Mouse (Mus musculus) kidney, adult 2 months (tissue): ENCODE measurements around the gene Ap4b1. TPM values are rescaled to one million over a fixed set of nuclear protein-coding genes. Genes with fewer than 3 reads are reported as not detected.

Experiments
- DNase-seq: peaks from one replicate; pipeline ENCODE4 v3.0.0; 2021
- H3K27ac ChIP-seq: fragments of 200-500 bp; 2 replicates; pipeline ENCODE4 v1.5.1; 2012; ENCODE audit warnings: low read depth, low read length, control low read depth, inconsistent platforms; ENCODE audit not compliant: insufficient read depth
- H3K27me3 ChIP-seq: fragments of 200-500 bp; replicated peaks from 2 replicates; pipeline ENCODE4 v1.6.1; 2012; ENCODE audit warnings: mild to moderate bottlenecking, moderate library complexity, low read length, inconsistent platforms; ENCODE audit not compliant: control insufficient read depth, insufficient read depth
- H3K36me3 ChIP-seq: fragments of 200-500 bp; 2 replicates; pipeline ENCODE4 v1.6.1; 2012; ENCODE audit warnings: mild to moderate bottlenecking, moderate library complexity, low read length, inconsistent platforms; ENCODE audit not compliant: control insufficient read depth, insufficient read depth
- H3K4me1 ChIP-seq: fragments of 200-500 bp; 2 replicates; pipeline ENCODE4 v1.6.1; 2011; ENCODE audit warnings: low read length; ENCODE audit not compliant: control insufficient read depth, insufficient read depth
- H3K4me3 ChIP-seq: fragments of 200-500 bp; 2 replicates; pipeline ENCODE4 v1.5.1; 2011; ENCODE audit warnings: mild to moderate bottlenecking, low read depth, low read length, control low read depth; ENCODE audit not compliant: insufficient read depth
- CTCF ChIP-seq: fragments of 200-500 bp; conservative IDR thresholded peaks from 2 replicates; pipeline ENCODE4 v1.5.1; 2011; ENCODE audit warnings: low read depth, mild to moderate bottlenecking, control low read depth, low read length, moderate library complexity, mixed read lengths; ENCODE audit not compliant: insufficient read depth, insufficient read length
- POLR2A ChIP-seq: fragments of 200-500 bp; IDR thresholded peaks from one replicate; pipeline ENCODE4 v1.6.1; 2011; ENCODE audit warnings: low read depth, low read length, control low read depth
- WGBS: fragments of 180-500 bp; shearing (Covaris S2); methylation state at CpG from one replicate; pipeline ENCODE4 v1.1.7; 2018; 5-methylcytosine and 5-hydroxymethylcytosine counted together
- polyA plus RNA-seq: library from polyadenylated mRNA; depleted of rRNA; stranded (reverse); fragments of >200 nt; gene quantifications from 2 replicates; pipeline ENCODE4 v1.2.3, GENCODE M21; 2012; rRNA removed

Ap4b1 gene
- polyA plus RNA-seq, 1 experiment, result 15.7 TPM

GRCm38 (mm10) chr3:103868008-103868407 lies 58.7 kb downstream of the Ap4b1 start:
- Histone ChIP-seq H3K4me3 (no peak overlapping the region), H3K4me1 (0 out of 2 replicates have a peak, but pooled peaks cover 2% of the 10 kb centered on the region), H3K36me3 (no peaks in the 10 kb centered on the region), H3K27ac (no peak overlapping the region), H3K27me3 (no peaks in the 10 kb centered on the region)
- 82% methylated on average over 4 of the region's 4 CpGs for WGBS
- DNase-seq, result no peak
- TF ChIP-seq CTCF (no peak), POLR2A (no peak)

Other genes starting within 250 kb of the Ap4b1 start
- not detected in 2 replicates for gene Syt6, start 234.3 kb upstream of the Ap4b1 start, polyA plus RNA-seq
- 0.05 TPM in 1 of 2 replicates, not detected in the other for gene Atg4a-ps, start 163.5 kb upstream of the Ap4b1 start, polyA plus RNA-seq
- gene Olfml3, start 71.5 kb upstream of the Ap4b1 start, polyA plus RNA-seq, result 30.0 and 31.7 TPM in 2 replicates
- not detected in 2 replicates for gene Gm10964, start 70.2 kb upstream of the Ap4b1 start, polyA plus RNA-seq
- gene Hipk1, start 18.0 kb upstream of the Ap4b1 start, polyA plus RNA-seq, result 58.1 and 62.3 TPM in 2 replicates
- 8.9 and 12.5 TPM in 2 replicates for gene Dclre1b, start 76 bp upstream of the Ap4b1 start, polyA plus RNA-seq
- 0.14 TPM in 2 replicates for gene Gm43064, start 53 bp downstream of the Ap4b1 start, polyA plus RNA-seq
- 0.17 TPM in 1 of 2 replicates, not detected in the other for gene Bcl2l15, start 23.1 kb downstream of the Ap4b1 start, polyA plus RNA-seq
- gene Ptpn22, start 50.3 kb downstream of the Ap4b1 start, polyA plus RNA-seq, result 1.8 and 2.3 TPM in 2 replicates
- 2.4 and 2.5 TPM in 2 replicates for gene Rsbn1, start 104.6 kb downstream of the Ap4b1 start, polyA plus RNA-seq
- 4.7 TPM in 2 replicates for gene Phtf1, start 158.6 kb downstream of the Ap4b1 start, polyA plus RNA-seq